Mouse (Mus musculus): ENCODE measurements around the gene Zfr2. TPM values are rescaled to one million over a fixed set of nuclear protein-coding genes. Genes with fewer than 3 reads are reported as not detected.

Gene Zfr2
- polyA plus RNA-seq, 1 experiment from 2014 or later: 16.0 TPM

DNA sequence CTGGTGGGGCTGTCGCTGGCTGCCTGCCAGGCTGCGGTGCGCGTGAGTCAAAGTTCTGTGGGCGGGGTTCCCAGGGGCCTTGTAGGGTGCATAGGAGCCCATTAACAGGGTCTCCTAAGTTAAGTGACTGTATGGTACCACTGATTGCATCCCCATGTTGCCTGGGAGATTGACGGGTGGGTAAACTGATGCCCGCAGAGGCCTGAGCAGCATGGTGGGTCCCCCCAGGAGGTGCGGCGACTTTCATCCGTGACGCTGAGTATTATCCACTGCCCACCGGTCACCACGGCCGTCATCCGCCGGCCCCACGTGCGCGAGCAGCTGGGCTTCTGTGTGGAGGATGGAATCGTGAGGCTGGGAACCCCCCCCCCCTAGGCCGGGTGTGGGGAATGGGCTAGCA is 39.4 kb downstream of the Zfr2 start:
- Histone ChIP-seq H3K9ac (no peak overlapping the region), H3K4me1 (peaks cover 13% of the 10 kb centered on the region), H3K27ac (replicated peaks) (no peak overlapping the region), H3K4me3 (replicated peaks) (no peak overlapping the region), H3K36me3 (peaks cover 43% of the 10 kb centered on the region), H3K27me3 (no peaks in the 10 kb centered on the region), H3K4me2 (replicated peaks) (no peak overlapping the region), H3K9me3 (replicated peaks) (no peaks in the 10 kb centered on the region)
- 90% methylated on average over 21 of the region's 21 CpGs for WGBS
- ATAC-seq (ENCODE audit: insufficient number of reproducible peaks, low FRiP score, low TSS enrichment, low read depth): no peak

- Histone ChIP-seq H3K9ac (no peak overlapping the region), H3K27me3 (no peaks in the 10 kb centered on the region), H3K27ac (replicated peaks) (no peak overlapping the region), H3K4me1 (peaks cover 8% of the 10 kb centered on the region), H3K9me3 (replicated peaks) (no peaks in the 10 kb centered on the region), H3K36me3 (peaks cover 43% of the 10 kb centered on the region), H3K4me3 (replicated peaks) (no peak overlapping the region), H3K4me2 (replicated peaks) (no peak overlapping the region)
- ATAC-seq (ENCODE audit: insufficient number of reproducible peaks, low FRiP score, low TSS enrichment, low read depth): no peak
- 91% methylated on average over 19 of the region's 19 CpGs for WGBS
Observed at GRCm38 (mm10) chr10:81273842-81274241, 40.9 kb downstream of the Zfr2 start.

DNA sequence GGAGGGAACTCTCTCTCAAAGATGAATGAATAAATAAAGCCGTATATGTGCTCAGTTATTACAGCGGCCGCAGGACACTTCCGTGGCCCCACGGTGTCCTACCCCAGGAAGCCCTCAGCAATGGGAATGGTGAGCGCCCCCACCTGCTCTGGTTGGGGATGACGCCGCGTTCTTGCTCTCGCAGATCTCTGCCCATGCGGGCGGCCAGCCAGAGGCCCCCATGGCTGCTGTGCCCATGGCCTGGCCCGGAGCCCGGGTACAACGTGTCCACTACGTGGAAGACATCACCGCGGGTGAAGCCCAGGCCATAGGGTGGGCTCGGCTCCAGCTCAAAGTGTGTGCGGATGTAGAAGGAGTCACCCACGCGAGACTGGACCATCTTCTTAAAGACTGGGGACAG is 44.7 kb downstream of the Zfr2 start:
- H3K4me2 ChIP-seq (replicated peaks): no peak overlapping the region
- H3K36me3 ChIP-seq: peaks cover 13% of the 10 kb centered on the region
- H3K4me3 ChIP-seq (replicated peaks): no peak overlapping the region
- ATAC-seq (ENCODE audit: insufficient number of reproducible peaks, low FRiP score, low TSS enrichment, low read depth): no peak
- H3K4me1 ChIP-seq: peaks cover 8% of the 10 kb centered on the region; the same call in 1 of the 2 replicates
- no peaks in the 10 kb centered on the region for H3K9me3 ChIP-seq (replicated peaks)
- no peak overlapping the region for H3K9ac ChIP-seq
- H3K27me3 ChIP-seq: peaks cover 7% of the 10 kb centered on the region; the same call in 1 of the 2 replicates
- no peak overlapping the region for H3K27ac ChIP-seq (replicated peaks)
- 81% methylated on average over 22 of the region's 22 CpGs for WGBS

- Histone ChIP-seq H3K4me3 (replicated peaks) (no peak overlapping the region), H3K9ac (no peak overlapping the region), H3K36me3 (no peaks in the 10 kb centered on the region), H3K27ac (replicated peaks) (no peak overlapping the region), H3K27me3 (peaks cover 23% of the 10 kb centered on the region), H3K4me1 (peaks cover 17% of the 10 kb centered on the region), H3K9me3 (replicated peaks) (no peaks in the 10 kb centered on the region), H3K4me2 (replicated peaks) (no peak overlapping the region)
- ATAC-seq (ENCODE audit: insufficient number of reproducible peaks, low FRiP score, low TSS enrichment, low read depth): no peak
- 37% methylated on average over 10 of the region's 10 CpGs for WGBS
Observed at GRCm38 (mm10) chr10:81279496-81279895, 46.5 kb downstream of the Zfr2 start.

GRCm38 (mm10) chr10:81284189-81284588 is 51.2 kb downstream of the Zfr2 start:
- WGBS: 35% methylated on average over 6 of the region's 6 CpGs
- Histone ChIP-seq H3K27me3 (peaks cover 34% of the 10 kb centered on the region), H3K9ac (no peak overlapping the region), H3K36me3 (no peaks in the 10 kb centered on the region), H3K4me2 (replicated peaks) (no peak overlapping the region), H3K9me3 (replicated peaks) (no peaks in the 10 kb centered on the region), H3K4me3 (replicated peaks) (no peak overlapping the region), H3K27ac (replicated peaks) (0 out of 2 replicates have a peak overlapping the region, but pooled peaks have one; percentile 28), H3K4me1 (peaks cover 27% of the 10 kb centered on the region)
- 0 out of 2 replicates have a peak, but pooled peaks have one; percentile 11 for ATAC-seq (ENCODE audit: insufficient number of reproducible peaks, low FRiP score, low TSS enrichment, low read depth)

- Histone ChIP-seq H3K9ac (no peak overlapping the region), H3K36me3 (no peaks in the 10 kb centered on the region), H3K4me1 (peaks cover 26% of the 10 kb centered on the region), H3K9me3 (replicated peaks) (no peaks in the 10 kb centered on the region), H3K27me3 (peaks cover 34% of the 10 kb centered on the region), H3K27ac (replicated peaks) (peak overlapping the region; percentile 28; the same call in 1 of the 2 replicates), H3K4me2 (replicated peaks) (peak overlapping the region; percentile 74), H3K4me3 (replicated peaks) (peak overlapping the region; percentile 44)
- 5% methylated on average over 17 of the region's 17 CpGs for WGBS
- peak; percentile 58; the same call in 1 of the 2 replicates for ATAC-seq (ENCODE audit: insufficient number of reproducible peaks, low FRiP score, low TSS enrichment, low read depth)
Observed at GRCm38 (mm10) chr10:81284719-81285118, 51.8 kb downstream of the Zfr2 start.

- H3K4me3 ChIP-seq (replicated peaks): peak overlapping the region; percentile 44
- H3K4me2 ChIP-seq (replicated peaks): peak overlapping the region; percentile 74
- H3K9me3 ChIP-seq (replicated peaks): no peaks in the 10 kb centered on the region
- H3K4me1 ChIP-seq: peaks cover 31% of the 10 kb centered on the region
- WGBS: under 1% methylated on average over 54 of the region's 54 CpGs
- peak; percentile 69 for ATAC-seq (ENCODE audit: insufficient number of reproducible peaks, low FRiP score, low TSS enrichment, low read depth)
- H3K36me3 ChIP-seq: no peaks in the 10 kb centered on the region
- H3K9ac ChIP-seq: no peak overlapping the region
- H3K27ac ChIP-seq (replicated peaks): no peak overlapping the region
- peaks cover 46% of the 10 kb centered on the region for H3K27me3 ChIP-seq
Observed at GRCm38 (mm10) chr10:81285694-81286450, 52.9 kb downstream of the Zfr2 start.

DNA sequence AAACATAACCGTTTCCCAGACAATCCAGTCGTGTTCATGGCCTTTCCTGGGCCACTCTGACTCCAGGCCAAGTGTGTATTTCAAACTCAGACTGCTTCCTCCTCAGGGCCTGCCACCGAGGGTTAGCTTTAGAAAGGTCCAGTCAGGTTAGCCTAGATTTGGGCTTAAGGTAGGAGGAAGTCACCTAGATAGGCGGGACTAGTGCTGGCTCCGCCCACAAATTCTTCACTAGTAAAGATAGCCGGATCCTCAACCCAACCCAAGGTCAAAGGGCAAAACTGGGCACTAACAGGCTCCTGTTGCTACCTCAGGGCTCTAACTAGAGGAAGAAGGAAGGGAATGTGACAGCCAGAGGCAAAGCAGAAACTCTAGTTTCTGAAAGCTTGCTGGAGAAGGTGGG is 53.6 kb downstream of the Zfr2 start:
- Histone ChIP-seq H3K4me1 (peaks cover 38% of the 10 kb centered on the region), H3K4me3 (replicated peaks) (no peak overlapping the region), H3K27ac (replicated peaks) (no peak overlapping the region), H3K27me3 (peaks cover 50% of the 10 kb centered on the region), H3K9me3 (replicated peaks) (no peaks in the 10 kb centered on the region), H3K9ac (no peak overlapping the region), H3K4me2 (replicated peaks) (peak overlapping the region; percentile 74; the same call in 1 of the 2 replicates), H3K36me3 (no peaks in the 10 kb centered on the region)
- ATAC-seq (ENCODE audit: insufficient number of reproducible peaks, low FRiP score, low TSS enrichment, low read depth): no peak
- WGBS: 33% methylated on average over 6 of the region's 6 CpGs

- Histone ChIP-seq H3K9me3 (replicated peaks) (no peaks in the 10 kb centered on the region), H3K36me3 (no peaks in the 10 kb centered on the region), H3K27me3 (peaks cover 47% of the 10 kb centered on the region), H3K4me3 (replicated peaks) (no peak overlapping the region), H3K4me1 (peaks cover 41% of the 10 kb centered on the region), H3K9ac (no peak overlapping the region), H3K4me2 (replicated peaks) (no peak overlapping the region), H3K27ac (replicated peaks) (no peak overlapping the region)
- WGBS: 59% methylated on average over 8 of the region's 8 CpGs
- no peak for ATAC-seq (ENCODE audit: insufficient number of reproducible peaks, low FRiP score, low TSS enrichment, low read depth)
Observed at GRCm38 (mm10) chr10:81287513-81288157, 54.7 kb downstream of the Zfr2 start.

GRCm38 (mm10) chr10:81288601-81289000 is 55.6 kb downstream of the Zfr2 start:
- H3K27me3 ChIP-seq: peaks cover 40% of the 10 kb centered on the region

DNA sequence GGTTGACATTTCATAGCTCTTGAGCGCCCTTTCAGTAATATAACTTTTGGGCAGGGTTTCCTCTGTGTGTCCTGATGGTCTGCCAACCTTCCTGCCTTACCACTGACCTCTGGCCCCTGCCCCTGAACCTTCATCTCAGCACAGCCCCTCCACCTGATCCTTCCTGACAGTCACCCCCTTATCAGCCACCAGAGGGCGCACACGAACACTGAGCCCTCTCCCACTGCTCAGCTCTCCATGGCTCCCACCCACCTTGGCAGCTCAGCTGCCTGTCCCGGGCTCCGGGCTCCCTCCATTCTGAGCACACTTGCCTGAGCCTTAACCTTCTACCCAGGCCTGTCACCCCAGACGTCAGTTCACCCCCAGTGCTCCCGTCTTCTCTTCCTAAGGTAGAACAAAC is 56.3 kb downstream of the Zfr2 start:
- Histone ChIP-seq H3K4me1 (peaks cover 44% of the 10 kb centered on the region), H3K9me3 (replicated peaks) (no peaks in the 10 kb centered on the region), H3K9ac (no peak overlapping the region), H3K27ac (replicated peaks) (0 out of 2 replicates have a peak overlapping the region, but pooled peaks have one; percentile 34), H3K36me3 (no peaks in the 10 kb centered on the region), H3K27me3 (peaks cover 33% of the 10 kb centered on the region), H3K4me2 (replicated peaks) (no peak overlapping the region), H3K4me3 (replicated peaks) (no peak overlapping the region)
- WGBS: 6% methylated on average over 7 of the region's 7 CpGs
- ATAC-seq (ENCODE audit: insufficient number of reproducible peaks, low FRiP score, low TSS enrichment, low read depth): no peak

More at GRCm38 (mm10) chr10:81288601-81289000, 55.6 kb downstream of the Zfr2 start:
- 27% methylated on average over 6 of the region's 6 CpGs for WGBS
- H3K36me3 ChIP-seq: no peaks in the 10 kb centered on the region
- no peaks in the 10 kb centered on the region for H3K9me3 ChIP-seq (replicated peaks)
- H3K27ac ChIP-seq (replicated peaks): no peak overlapping the region
- no peak for ATAC-seq (ENCODE audit: insufficient number of reproducible peaks, low FRiP score, low TSS enrichment, low read depth)
- H3K9ac ChIP-seq: no peak overlapping the region
- H3K4me2 ChIP-seq (replicated peaks): no peak overlapping the region
- H3K4me1 ChIP-seq: peaks cover 44% of the 10 kb centered on the region
- H3K4me3 ChIP-seq (replicated peaks): no peak overlapping the region

Measured in embryonic facial prominence, embryonic 15.5 days (tissue).